Mouse (Mus musculus) gastrocnemius, postnatal 10 days (tissue): ENCODE data around the gene Lbh. TPM values are rescaled to one million over a fixed set of nuclear protein-coding genes. Genes with fewer than 3 reads are reported as not detected.

ENCODE experiments used
- DNase-seq: peaks from one replicate; pipeline ENCODE4 v3.0.0; 2021; ENCODE audit warnings: mixed read lengths
- total RNA-seq, 2 experiments: library from RNA; stranded (reverse); gene quantifications; 2 replicates each; pipeline ENCODE4 v1.2.3; 2021

The Lbh gene
- total RNA-seq, 2 experiments from 2014 or later, result 21.5 to 26.9 TPM

DNA sequence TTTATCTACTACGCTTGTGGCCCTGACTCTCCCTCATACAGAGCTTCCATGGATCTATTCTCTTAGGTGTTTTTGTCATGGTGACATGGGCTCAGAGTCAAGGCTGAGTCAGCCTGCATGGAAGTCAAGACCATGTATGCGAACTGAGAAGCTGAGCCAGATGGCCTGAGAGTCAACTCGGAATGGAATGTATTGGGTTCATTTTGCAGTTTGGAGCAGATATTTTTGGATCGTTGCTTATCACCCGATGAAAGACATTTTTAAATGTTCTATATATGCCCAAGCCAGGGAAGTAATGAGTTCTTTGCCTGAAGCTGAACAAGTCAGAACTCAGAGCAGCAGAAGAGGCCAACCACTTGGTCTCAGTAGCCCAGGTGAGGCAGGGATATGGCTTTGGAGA lies 54.9 kb downstream of the Lbh start:
- DNase-seq, result no peak

DNA sequence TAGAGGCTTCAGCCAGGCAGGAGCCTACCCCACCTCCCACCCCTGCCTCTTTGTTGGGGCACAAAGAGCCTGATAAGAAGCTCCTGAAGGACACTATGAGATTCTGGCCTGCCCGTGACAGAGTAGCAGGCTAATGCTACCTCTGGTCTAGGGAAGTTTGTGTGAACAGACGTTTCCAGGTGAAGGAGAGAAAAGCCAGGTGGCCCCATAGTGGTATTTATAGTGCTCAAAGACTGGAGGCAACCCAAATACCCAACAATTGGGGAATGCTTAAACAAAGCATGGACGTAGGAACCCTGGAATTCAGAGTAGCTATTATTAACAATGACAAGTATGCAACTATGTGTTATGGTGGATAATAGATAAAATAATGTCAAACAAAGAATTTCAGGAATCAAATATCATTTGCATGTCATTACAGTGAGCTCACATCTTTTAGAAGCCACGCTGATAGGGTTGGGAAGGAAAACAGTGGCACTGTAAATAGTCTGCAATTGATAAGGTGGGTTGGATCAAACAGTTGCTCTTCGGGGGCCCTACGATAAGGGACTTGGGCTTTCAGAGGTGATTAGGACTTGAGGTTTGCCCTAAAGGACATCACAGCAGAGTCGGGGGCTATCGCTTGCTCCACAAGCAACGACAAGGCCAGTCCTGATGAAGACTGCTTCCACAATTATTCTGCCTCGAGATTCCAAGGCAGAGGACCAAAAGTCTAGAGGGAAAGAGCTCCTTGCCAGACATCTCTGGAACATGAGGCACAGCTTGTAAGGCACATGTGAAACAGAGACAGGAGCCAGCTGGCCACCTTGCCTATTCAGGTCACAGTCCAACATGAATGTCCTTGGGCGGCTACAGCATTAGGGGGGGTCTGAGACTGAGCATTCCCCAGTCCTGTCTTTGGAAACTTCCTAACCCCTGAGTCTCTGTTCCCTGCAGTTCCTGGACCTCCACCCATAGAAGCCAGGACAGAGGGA lies 58.4 kb downstream of the Lbh start:
- peak; percentile 26 for DNase-seq

GRCm38 (mm10) chr17:72977616-72978015 lies 59.5 kb downstream of the Lbh start:
- DNase-seq, result no peak

DNA sequence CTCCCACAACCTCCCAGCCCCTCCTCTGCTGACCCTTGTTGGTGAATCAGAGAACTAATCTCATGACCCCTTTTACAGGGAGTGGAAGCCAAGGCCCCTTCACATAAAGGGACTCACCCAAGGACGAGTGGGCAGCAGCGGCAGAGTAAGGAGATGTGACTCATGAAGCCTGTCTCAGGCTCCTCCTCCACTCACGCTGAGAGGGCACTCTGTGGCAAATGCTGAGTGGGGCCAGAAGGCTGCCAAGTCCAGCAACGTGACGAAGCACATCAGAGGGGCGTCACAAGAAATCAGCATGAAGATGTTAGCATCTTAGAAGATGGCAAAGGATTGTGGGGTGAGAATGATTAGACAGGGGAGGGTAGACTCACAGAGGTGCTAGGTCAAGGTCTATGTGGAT lies 64.1 kb downstream of the Lbh start:
- DNase-seq, result no peak

DNA sequence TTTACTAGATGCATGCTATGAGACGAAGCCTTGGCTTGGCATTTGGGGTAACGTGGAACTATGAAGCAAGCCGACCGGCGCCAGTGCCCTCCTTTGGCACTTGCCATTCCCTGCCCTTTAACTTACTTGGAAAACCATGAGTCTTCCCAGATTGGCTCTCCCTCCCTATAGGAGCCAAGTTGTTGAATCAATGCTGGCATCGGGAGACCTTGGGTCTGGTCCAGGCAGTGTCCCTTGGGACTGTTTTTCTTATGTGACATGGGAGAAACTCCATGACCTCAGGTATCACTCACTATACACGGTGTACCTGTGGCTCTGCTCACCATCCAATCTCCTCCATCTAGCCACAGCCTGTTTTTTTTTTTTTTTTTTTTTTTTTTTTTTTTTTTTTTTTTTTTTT lies 65.4 kb downstream of the Lbh start:
- no peak for DNase-seq

- DNase-seq, result no peak
Measured at GRCm38 (mm10) chr17:72989025-72989424, 70.9 kb downstream of the Lbh start.

Other genes with a start within 250 kb of the Lbh start
- gene Ypel5, start 81.9 kb upstream of the Lbh start, total RNA-seq, result 10 to 100 TPM; 30.6 to 32.5 TPM
- 10 to 100 TPM; 15.9 to 17.4 TPM for gene Lclat1, start 189.7 kb downstream of the Lbh start, total RNA-seq